Mouse (Mus musculus) hindbrain, postnatal 0 days (tissue): ENCODE measurements at regions not wholly inside any gene's neighbourhood (a gene's known extent, or its start where the extent isn't known, plus 50 kb on each side); places are given as distances from the start of the nearest gene placed in this dataset.

Source experiments
- ATAC-seq: fragments of 200-750 bp; cut with Nextera tagmentation; 2 replicates; pipeline ENCODE4 v1.8.0; 2017; ENCODE audit warnings: mild to moderate bottlenecking, moderate TSS enrichment, moderate library complexity
- DNase-seq: peaks from one replicate; pipeline ENCODE4 v3.0.0-alpha.2; 2015; ENCODE audit warnings: low spot score
- H3K27ac ChIP-seq: fragments of 300-500 bp; sonication (generic); 2 replicates; pipeline ENCODE4 v1.5.1; 2014; ENCODE audit warnings: mild to moderate bottlenecking
- H3K27me3 ChIP-seq: fragments of 300-500 bp; sonication (generic); 2 replicates; pipeline ENCODE4 v1.6.1; 2014; ENCODE audit warnings: low read length, mixed read lengths; ENCODE audit not compliant: insufficient read depth
- H3K36me3 ChIP-seq: fragments of 300-500 bp; sonication (generic); 2 replicates; pipeline ENCODE4 v1.6.1; 2014; ENCODE audit warnings: low read length, mixed read lengths; ENCODE audit not compliant: insufficient read depth
- H3K4me1 ChIP-seq: fragments of 300-500 bp; sonication (generic); 2 replicates; pipeline ENCODE4 v1.6.1; 2014; ENCODE audit warnings: antibody characterized with exemption, low read length, mixed read lengths; ENCODE audit not compliant: insufficient read depth
- H3K4me2 ChIP-seq: fragments of 300-500 bp; sonication (generic); 2 replicates; pipeline ENCODE4 v1.6.1; 2014; ENCODE audit warnings: low read depth, mild to moderate bottlenecking, low read length, moderate library complexity, mixed read lengths
- H3K4me3 ChIP-seq: fragments of 300-500 bp; sonication (generic); 2 replicates; pipeline ENCODE4 v1.5.1; 2014; ENCODE audit warnings: low read length
- H3K9ac ChIP-seq: fragments of 300-500 bp; sonication (generic); replicated peaks from 2 replicates; pipeline ENCODE4 v1.6.1; 2014; ENCODE audit warnings: mild to moderate bottlenecking, low read length, moderate library complexity, mixed read lengths
- H3K9me3 ChIP-seq: fragments of 300-500 bp; sonication (generic); 2 replicates; pipeline ENCODE4 v1.6.1; 2016; ENCODE audit warnings: low read length, mixed read lengths
- CTCF ChIP-seq: IDR thresholded peaks from 2 replicates; pipeline ENCODE4 v1.5.1; 2016; ENCODE audit warnings: antibody characterized with exemption, control low read depth, low read depth
- WGBS: fragments of 180-500 bp; shearing (Covaris S2); extraction: QIAGEN DNeasy Blood & Tissue Kit; methylation state at CpG from one replicate; pipeline ENCODE4 v1.1.7; 2014; 5-methylcytosine and 5-hydroxymethylcytosine counted together

- DNase-seq (no peak), ATAC-seq (no peak)
- no peak overlapping the region for H3K27ac ChIP-seq
- no peak overlapping the region for H3K4me3 ChIP-seq
- 89% methylated on average over 2 of the region's 2 CpGs for WGBS
- no peak for TF ChIP-seq CTCF
- no peaks in the 10 kb centered on the region for H3K4me1 ChIP-seq
- H3K9me3 ChIP-seq = no peaks in the 10 kb centered on the region
- H3K36me3 ChIP-seq = no peaks in the 10 kb centered on the region
- H3K9ac ChIP-seq = no peak overlapping the region
- no peak overlapping the region for H3K4me2 ChIP-seq
- no peaks in the 10 kb centered on the region for H3K27me3 ChIP-seq
Observed at GRCm38 (mm10) chrX:140164859-140165258, 102.2 kb downstream of the Pih1h3b start.

GRCm38 (mm10) chrX:140165966-140166365 lies 103.3 kb downstream of the Pih1h3b start:
- Histone ChIP-seq H3K27ac (no peak overlapping the region), H3K36me3 (no peaks in the 10 kb centered on the region), H3K4me1 (no peaks in the 10 kb centered on the region), H3K4me3 (no peak overlapping the region), H3K27me3 (no peaks in the 10 kb centered on the region), H3K4me2 (no peak overlapping the region), H3K9me3 (no peaks in the 10 kb centered on the region), H3K9ac (no peak overlapping the region)
- DNase-seq (no peak), ATAC-seq (no peak)
- WGBS = 84% methylated on average over 3 of the region's 3 CpGs
- no peak for TF ChIP-seq CTCF

- ATAC-seq (no peak), DNase-seq (no peak)
- no peaks in the 10 kb centered on the region for H3K27me3 ChIP-seq
- no peaks in the 10 kb centered on the region for H3K4me1 ChIP-seq
- no peaks in the 10 kb centered on the region for H3K9me3 ChIP-seq
- H3K27ac ChIP-seq = no peak overlapping the region
- H3K4me3 ChIP-seq = no peak overlapping the region
- H3K4me2 ChIP-seq = no peak overlapping the region
- TF ChIP-seq CTCF = no peak
- 80% methylated on average over 4 of the region's 4 CpGs for WGBS
- H3K9ac ChIP-seq = no peak overlapping the region
- no peaks in the 10 kb centered on the region for H3K36me3 ChIP-seq
Observed at GRCm38 (mm10) chrX:140179850-140180249, 117.2 kb downstream of the Pih1h3b start.

GRCm38 (mm10) chrX:140183003-140183402 lies 120.3 kb downstream of the Pih1h3b start:
- no peaks in the 10 kb centered on the region for H3K27me3 ChIP-seq
- 96% methylated on average over 3 of the region's 3 CpGs for WGBS
- no peak for DNase-seq

DNA sequence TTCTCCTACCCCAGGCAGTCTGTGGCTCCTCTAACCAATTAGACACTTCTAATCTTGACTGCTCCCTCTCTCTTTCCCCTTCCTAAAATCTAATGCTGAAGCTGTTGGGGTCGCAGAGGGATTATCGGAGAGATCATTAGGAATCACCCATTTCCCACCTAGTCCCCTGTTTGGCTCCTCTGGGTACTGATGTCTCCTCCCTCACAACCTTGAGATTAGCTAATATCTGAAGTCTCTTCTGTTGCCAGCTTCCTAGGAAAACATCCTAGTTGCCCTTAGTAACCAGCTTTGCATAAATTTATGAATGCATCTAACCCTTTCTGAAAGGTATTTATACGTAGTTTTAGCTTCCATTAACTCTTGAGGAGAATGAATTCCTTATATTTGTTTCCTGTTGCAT lies 138.4 kb upstream of the Frmpd3 start:
- no peak for ATAC-seq
- 68% methylated on average over 3 of the region's 3 CpGs for WGBS
- no peak for DNase-seq
- no peak for TF ChIP-seq CTCF
- Histone ChIP-seq H3K9ac (no peak overlapping the region), H3K4me3 (no peak overlapping the region), H3K4me1 (no peaks in the 10 kb centered on the region), H3K27me3 (0 out of 2 replicates have a peak, but pooled peaks cover 5% of the 10 kb centered on the region), H3K9me3 (no peaks in the 10 kb centered on the region), H3K27ac (no peak overlapping the region), H3K4me2 (no peak overlapping the region), H3K36me3 (no peaks in the 10 kb centered on the region)

More at GRCm38 (mm10) chrX:140183003-140183402, 120.3 kb downstream of the Pih1h3b start:
- no peak for ATAC-seq
- Histone ChIP-seq H3K36me3 (no peaks in the 10 kb centered on the region), H3K4me2 (no peak overlapping the region), H3K9me3 (no peaks in the 10 kb centered on the region), H3K4me3 (no peak overlapping the region), H3K9ac (no peak overlapping the region), H3K27ac (no peak overlapping the region), H3K4me1 (no peaks in the 10 kb centered on the region)
- TF ChIP-seq CTCF = peak; percentile 21

DNA sequence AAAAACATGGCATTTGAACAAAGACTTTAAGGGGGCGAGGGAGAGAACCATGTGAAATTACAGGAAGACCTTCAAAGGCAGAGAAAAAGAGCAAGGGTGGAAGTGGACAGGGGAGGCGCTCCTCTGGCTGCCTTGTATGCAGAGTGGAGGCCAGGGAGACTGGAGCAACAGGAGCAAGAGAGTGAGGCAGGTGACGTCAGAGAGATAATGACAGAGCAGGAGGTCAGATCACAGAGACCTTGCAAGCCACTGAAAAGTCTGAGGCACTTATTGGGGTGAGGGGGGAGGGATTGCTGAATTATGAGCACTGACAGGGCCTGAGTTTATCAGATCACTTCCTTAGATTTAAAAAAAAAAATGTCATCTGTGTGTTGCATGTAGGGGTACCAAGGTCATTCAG lies 133.3 kb upstream of the Frmpd3 start:
- no peak for TF ChIP-seq CTCF
- no peak overlapping the region for H3K4me3 ChIP-seq
- no peaks in the 10 kb centered on the region for H3K4me1 ChIP-seq
- no peaks in the 10 kb centered on the region for H3K27me3 ChIP-seq
- no peaks in the 10 kb centered on the region for H3K9me3 ChIP-seq
- no peak overlapping the region for H3K4me2 ChIP-seq
- no peak overlapping the region for H3K27ac ChIP-seq
- DNase-seq (no peak), ATAC-seq (no peak)
- no peaks in the 10 kb centered on the region for H3K36me3 ChIP-seq
- WGBS = 51% methylated on average over 3 of the region's 3 CpGs
- no peak overlapping the region for H3K9ac ChIP-seq

GRCm38 (mm10) chrX:140212644-140213361 lies 129.3 kb upstream of the Frmpd3 start:
- H3K4me3 ChIP-seq = no peak overlapping the region
- no peaks in the 10 kb centered on the region for H3K4me1 ChIP-seq
- H3K9me3 ChIP-seq = no peaks in the 10 kb centered on the region
- ATAC-seq = no peak
- no peak for TF ChIP-seq CTCF
- H3K36me3 ChIP-seq = no peaks in the 10 kb centered on the region
- DNase-seq = peak; percentile 39
- no peak overlapping the region for H3K27ac ChIP-seq
- H3K27me3 ChIP-seq = 0 out of 2 replicates have a peak, but pooled peaks cover 4% of the 10 kb centered on the region
- H3K4me2 ChIP-seq = no peak overlapping the region
- 36% methylated on average over 3 of the region's 3 CpGs for WGBS
- no peak overlapping the region for H3K9ac ChIP-seq
